Mouse (Mus musculus) olfactory bulb, adult 2 months (tissue): Measurements from ENCODE around the gene C1qtnf5.

Experiments used
- CTCF ChIP-seq: fragments of 200-500 bp; IDR thresholded peaks from 2 replicates; pipeline ENCODE4 v1.5.1; 2012; ENCODE audit warnings: low read depth, mild to moderate bottlenecking, low read length, moderate library complexity; ENCODE audit not compliant: insufficient read depth
- POLR2A ChIP-seq: fragments of 200-500 bp; IDR thresholded peaks from 2 replicates; pipeline ENCODE4 v1.6.1; 2012; ENCODE audit warnings: mild to moderate bottlenecking, low read depth, low read length, moderate library complexity; ENCODE audit not compliant: insufficient read depth

DNA sequence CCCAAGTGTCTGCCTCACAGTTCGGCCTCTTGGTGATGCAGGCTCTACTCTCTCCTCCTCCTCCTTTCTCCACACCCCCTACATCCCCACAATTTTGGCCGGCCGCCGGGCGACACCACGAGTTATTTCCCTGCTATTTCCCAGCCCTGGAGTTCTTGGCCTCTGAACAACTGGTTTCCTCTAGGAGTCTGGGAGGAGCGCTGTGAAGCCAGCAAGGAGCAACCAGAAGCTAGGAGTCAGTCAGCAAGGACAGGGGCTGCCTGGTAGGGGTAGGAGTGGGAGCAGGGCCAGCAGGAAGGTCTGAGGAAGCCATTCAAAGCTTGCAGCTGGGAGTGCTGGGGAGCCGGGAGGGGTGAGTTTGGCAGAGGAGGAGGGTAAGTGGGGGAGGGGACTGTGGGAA is at the start of gene C1qtnf5:
- TF ChIP-seq CTCF (no peak), POLR2A (peak; percentile 16; the same call in 1 of the 2 replicates)
